Mouse (Mus musculus) embryonic fibroblast, embryonic 13.5 days (primary cell): ENCODE data around the gene Ccdc54.

Experiments used
- CTCF ChIP-seq: IDR thresholded peaks from 2 replicates; pipeline ENCODE4 v1.5.1; 2011; ENCODE audit warnings: mild to moderate bottlenecking, control low read depth, low read length, moderate library complexity, borderline replicate concordance; ENCODE audit not compliant: insufficient read depth
- POLR2A ChIP-seq: IDR thresholded peaks from 2 replicates; pipeline ENCODE4 v1.6.1; 2011; ENCODE audit warnings: low read depth, mild to moderate bottlenecking, control low read depth, low read length, moderate library complexity

- no peak for TF ChIP-seq CTCF
- no peak for TF ChIP-seq POLR2A
These were observed 5.7 kb upstream of the Ccdc54 start for GRCm38 (mm10) chr16:50596679-50597078.
